Mouse (Mus musculus) ES-Bruce4 (cell line): ENCODE results near the gene Ddr2.

Experiments
- EP300 ChIP-seq: IDR thresholded peaks from 2 replicates; pipeline ENCODE4 v1.6.1; 2011; ENCODE audit warnings: low read depth, low read length; ENCODE audit not compliant: insufficient read depth
- POLR2A ChIP-seq: IDR thresholded peaks from one replicate; pipeline ENCODE4 v1.8.1; 2011; ENCODE audit warnings: low read length; ENCODE audit not compliant: insufficient read depth

GRCm38 (mm10) chr1:169931698-169932097, 178.9 kb downstream of the Ddr2 start:
- no peak for TF ChIP-seq POLR2A
- no peak for TF ChIP-seq EP300
